Mouse (Mus musculus): ENCODE measurements around the gene Fam117a.

- TF ChIP-seq CTCF (IDR thresholded peaks at IDR 0.05; ENCODE audit: low read depth) (no peak), EP300 (optimal IDR thresholded peaks at IDR 0.05) (no peak)
Measured at GRCm38 (mm10) chr11:95350289-95350688, 13.5 kb downstream of the Fam117a start.
